Mouse (Mus musculus): ENCODE measurements around the gene Mef2a. TPM values are rescaled to one million over a fixed set of nuclear protein-coding genes. Genes with fewer than 3 reads are reported as not detected.

The Mef2a gene
- total RNA-seq, 1 experiment: 14.3 TPM

GRCm38 (mm10) chr7:67313200-67313599, 59.5 kb downstream of the Mef2a start:
- H3K4me3 ChIP-seq (ENCODE audit: insufficient read depth in 1 of 2, low read depth in 1 of 2, low read length in 2 of 2, poor library complexity in 1 of 2, severe bottlenecking in 1 of 2): no peak overlapping the region
- H3K36me3 ChIP-seq (ENCODE audit: control insufficient read depth, insufficient read depth, low read length, poor library complexity, severe bottlenecking): no peaks in the 10 kb centered on the region
- no peaks in the 10 kb centered on the region for H3K4me1 ChIP-seq (ENCODE audit: control insufficient read depth in 2 of 2, insufficient read depth in 2 of 2, low read length in 2 of 2, poor library complexity in 1 of 2)
- in situ Hi-C loops (cut with MboI; ENCODE audit: low sequenced_read_pairs in 2 of 2, unreplicated experiment in 2 of 2): no loop called here
- H3K9me3 ChIP-seq (ENCODE audit: control insufficient read depth, insufficient read depth, low read depth, low read length): no peaks in the 10 kb centered on the region
- no peak overlapping the region for H3K27ac ChIP-seq (ENCODE audit: insufficient read depth, low read depth, low read length, poor library complexity, severe bottlenecking)
- TF ChIP-seq HCFC1 (IDR thresholded peaks at IDR 0.05; ENCODE audit: borderline replicate concordance, insufficient read depth, low read length) (no peak), CHD2 (IDR thresholded peaks at IDR 0.05; ENCODE audit: low read depth, low read length) (no peak), ZC3H11A (IDR thresholded peaks at IDR 0.05; ENCODE audit: borderline replicate concordance, low read depth, low read length) (no peak), ZNF384 (IDR thresholded peaks at IDR 0.05; ENCODE audit: low read depth, low read length) (no peak), MAFK (IDR thresholded peaks at IDR 0.05; ENCODE audit: insufficient read depth, low read depth, low read length) (no peak)
- DNase-seq (ENCODE audit: low read depth, low spot score): no peak
- no peak overlapping the region for H3K9ac ChIP-seq (ENCODE audit: insufficient read depth, low read depth, low read length, poor library complexity, severe bottlenecking)

GRCm38 (mm10) chr7:67310151-67310550, 62.5 kb downstream of the Mef2a start:
- no peak overlapping the region for H3K27ac ChIP-seq (ENCODE audit: insufficient read depth, low read depth, low read length, poor library complexity, severe bottlenecking)
- no peak overlapping the region for H3K4me3 ChIP-seq (ENCODE audit: insufficient read depth in 1 of 2, low read depth in 1 of 2, low read length in 2 of 2, poor library complexity in 1 of 2, severe bottlenecking in 1 of 2)
- H3K9me3 ChIP-seq (ENCODE audit: control insufficient read depth, insufficient read depth, low read depth, low read length): no peaks in the 10 kb centered on the region
- in situ Hi-C loops (cut with MboI; ENCODE audit: low sequenced_read_pairs in 2 of 2, unreplicated experiment in 2 of 2): no loop called here
- TF ChIP-seq ZNF384 (IDR thresholded peaks at IDR 0.05; ENCODE audit: low read depth, low read length) (no peak), CHD2 (IDR thresholded peaks at IDR 0.05; ENCODE audit: low read depth, low read length) (no peak), ZC3H11A (IDR thresholded peaks at IDR 0.05; ENCODE audit: borderline replicate concordance, low read depth, low read length) (no peak), MAFK (IDR thresholded peaks at IDR 0.05; ENCODE audit: insufficient read depth, low read depth, low read length) (no peak), HCFC1 (IDR thresholded peaks at IDR 0.05; ENCODE audit: borderline replicate concordance, insufficient read depth, low read length) (no peak)
- H3K9ac ChIP-seq (ENCODE audit: insufficient read depth, low read depth, low read length, poor library complexity, severe bottlenecking): no peak overlapping the region
- no peaks in the 10 kb centered on the region for H3K4me1 ChIP-seq (ENCODE audit: control insufficient read depth in 2 of 2, insufficient read depth in 2 of 2, low read length in 2 of 2, poor library complexity in 1 of 2)
- DNase-seq (ENCODE audit: low read depth, low spot score): no peak
- no peaks in the 10 kb centered on the region for H3K36me3 ChIP-seq (ENCODE audit: control insufficient read depth, insufficient read depth, low read length, poor library complexity, severe bottlenecking)

- H3K27ac ChIP-seq (ENCODE audit: insufficient read depth, low read depth, low read length, poor library complexity, severe bottlenecking): no peak overlapping the region
- no peaks in the 10 kb centered on the region for H3K36me3 ChIP-seq (ENCODE audit: control insufficient read depth, insufficient read depth, low read length, poor library complexity, severe bottlenecking)
- in situ Hi-C loops (cut with MboI; ENCODE audit: low sequenced_read_pairs in 2 of 2, unreplicated experiment in 2 of 2): no loop called here
- H3K9me3 ChIP-seq (ENCODE audit: control insufficient read depth, insufficient read depth, low read depth, low read length): no peaks in the 10 kb centered on the region
- no peak overlapping the region for H3K9ac ChIP-seq (ENCODE audit: insufficient read depth, low read depth, low read length, poor library complexity, severe bottlenecking)
- H3K4me1 ChIP-seq (ENCODE audit: control insufficient read depth in 2 of 2, insufficient read depth in 2 of 2, low read length in 2 of 2, poor library complexity in 1 of 2): no peaks in the 10 kb centered on the region
- no peak for DNase-seq (ENCODE audit: low read depth, low spot score)
- TF ChIP-seq ZC3H11A (IDR thresholded peaks at IDR 0.05; ENCODE audit: borderline replicate concordance, low read depth, low read length) (no peak), ZNF384 (IDR thresholded peaks at IDR 0.05; ENCODE audit: low read depth, low read length) (no peak), MAFK (IDR thresholded peaks at IDR 0.05; ENCODE audit: insufficient read depth, low read depth, low read length) (no peak), CHD2 (IDR thresholded peaks at IDR 0.05; ENCODE audit: low read depth, low read length) (no peak), HCFC1 (IDR thresholded peaks at IDR 0.05; ENCODE audit: borderline replicate concordance, insufficient read depth, low read length) (no peak)
- no peak overlapping the region for H3K4me3 ChIP-seq (ENCODE audit: insufficient read depth in 1 of 2, low read depth in 1 of 2, low read length in 2 of 2, poor library complexity in 1 of 2, severe bottlenecking in 1 of 2)
These were observed 64.6 kb downstream of the Mef2a start for GRCm38 (mm10) chr7:67308102-67308501.

- Histone ChIP-seq H3K4me3 (ENCODE audit: insufficient read depth in 1 of 2, low read depth in 1 of 2, low read length in 2 of 2, poor library complexity in 1 of 2, severe bottlenecking in 1 of 2) (no peak overlapping the region), H3K4me1 (ENCODE audit: control insufficient read depth in 2 of 2, insufficient read depth in 2 of 2, low read length in 2 of 2, poor library complexity in 1 of 2) (no peaks in the 10 kb centered on the region), H3K9me3 (ENCODE audit: control insufficient read depth, insufficient read depth, low read depth, low read length) (no peaks in the 10 kb centered on the region), H3K27ac (ENCODE audit: insufficient read depth, low read depth, low read length, poor library complexity, severe bottlenecking) (no peak overlapping the region), H3K36me3 (ENCODE audit: control insufficient read depth, insufficient read depth, low read length, poor library complexity, severe bottlenecking) (no peaks in the 10 kb centered on the region), H3K9ac (ENCODE audit: insufficient read depth, low read depth, low read length, poor library complexity, severe bottlenecking) (no peak overlapping the region)
- TF ChIP-seq CHD2 (IDR thresholded peaks at IDR 0.05; ENCODE audit: low read depth, low read length) (no peak), HCFC1 (IDR thresholded peaks at IDR 0.05; ENCODE audit: borderline replicate concordance, insufficient read depth, low read length) (no peak), ZNF384 (IDR thresholded peaks at IDR 0.05; ENCODE audit: low read depth, low read length) (no peak), ZC3H11A (IDR thresholded peaks at IDR 0.05; ENCODE audit: borderline replicate concordance, low read depth, low read length) (no peak)
- in situ Hi-C loops (cut with MboI; ENCODE audit: low sequenced_read_pairs in 2 of 2, unreplicated experiment in 2 of 2): no loop called here
- no peak for DNase-seq (ENCODE audit: low read depth, low spot score)
These were observed 65.6 kb downstream of the Mef2a start for GRCm38 (mm10) chr7:67307078-67307477.

GRCm38 (mm10) chr7:67304937-67305336, 67.7 kb downstream of the Mef2a start:
- Histone ChIP-seq H3K9ac (ENCODE audit: insufficient read depth, low read depth, low read length, poor library complexity, severe bottlenecking) (no peak overlapping the region), H3K9me3 (ENCODE audit: control insufficient read depth, insufficient read depth, low read depth, low read length) (no peaks in the 10 kb centered on the region), H3K27ac (ENCODE audit: insufficient read depth, low read depth, low read length, poor library complexity, severe bottlenecking) (no peak overlapping the region), H3K36me3 (ENCODE audit: control insufficient read depth, insufficient read depth, low read length, poor library complexity, severe bottlenecking) (no peaks in the 10 kb centered on the region), H3K4me1 (ENCODE audit: control insufficient read depth in 2 of 2, insufficient read depth in 2 of 2, low read length in 2 of 2, poor library complexity in 1 of 2) (no peaks in the 10 kb centered on the region), H3K4me3 (ENCODE audit: insufficient read depth in 1 of 2, low read depth in 1 of 2, low read length in 2 of 2, poor library complexity in 1 of 2, severe bottlenecking in 1 of 2) (no peak overlapping the region)
- TF ChIP-seq ZC3H11A (IDR thresholded peaks at IDR 0.05; ENCODE audit: borderline replicate concordance, low read depth, low read length) (no peak), MAFK (IDR thresholded peaks at IDR 0.05; ENCODE audit: insufficient read depth, low read depth, low read length) (no peak), ZNF384 (IDR thresholded peaks at IDR 0.05; ENCODE audit: low read depth, low read length) (no peak), HCFC1 (IDR thresholded peaks at IDR 0.05; ENCODE audit: borderline replicate concordance, insufficient read depth, low read length) (no peak), CHD2 (IDR thresholded peaks at IDR 0.05; ENCODE audit: low read depth, low read length) (no peak)
- in situ Hi-C loops (cut with MboI; ENCODE audit: low sequenced_read_pairs in 2 of 2, unreplicated experiment in 2 of 2): no loop called here
- DNase-seq (ENCODE audit: low read depth, low spot score): no peak
